Mouse (Mus musculus) limb, embryonic 14.5 days (tissue): Measurements from ENCODE around the gene Zbtb45. TPM values are rescaled to one million over a fixed set of nuclear protein-coding genes. Genes with fewer than 3 reads are reported as not detected.

Experiments
- ATAC-seq: fragments of 200-750 bp; cut with Nextera tagmentation; 2 replicates; pipeline ENCODE4 v1.8.0; 2017; ENCODE audit warnings: low read depth, moderate number of reproducible peaks, moderate TSS enrichment; ENCODE audit not compliant: low FRiP score
- DNase-seq: peaks from one replicate; pipeline ENCODE4 v3.0.0-alpha.2; 2015; ENCODE audit warnings: low spot score
- H3K27ac ChIP-seq: fragments of 300-500 bp; sonication (generic); replicated peaks from 2 replicates; pipeline ENCODE4 v1.5.1; 2014; ENCODE audit warnings: low read depth, mild to moderate bottlenecking, low read length, moderate library complexity, mixed read lengths
- H3K27me3 ChIP-seq: fragments of 300-500 bp; sonication (generic); 2 replicates; pipeline ENCODE4 v1.6.1; 2014; ENCODE audit warnings: low read length, mixed read lengths; ENCODE audit not compliant: control insufficient read depth, insufficient read depth
- H3K36me3 ChIP-seq: fragments of 300-500 bp; sonication (generic); 2 replicates; pipeline ENCODE4 v1.6.1; 2014; ENCODE audit warnings: mild to moderate bottlenecking, low read length, moderate library complexity, mixed read lengths; ENCODE audit not compliant: control insufficient read depth, insufficient read depth
- H3K4me1 ChIP-seq: fragments of 300-500 bp; sonication (generic); 2 replicates; pipeline ENCODE4 v1.6.1; 2014; ENCODE audit warnings: antibody characterized with exemption, low read length, mixed read lengths; ENCODE audit not compliant: control insufficient read depth, insufficient read depth
- H3K4me2 ChIP-seq: fragments of 300-500 bp; sonication (generic); replicated peaks from 2 replicates; pipeline ENCODE4 v1.6.1; 2014; ENCODE audit warnings: low read depth, mild to moderate bottlenecking, low read length, moderate library complexity; ENCODE audit not compliant: severe bottlenecking
- H3K4me3 ChIP-seq: fragments of 300-500 bp; sonication (generic); replicated peaks from 2 replicates; pipeline ENCODE4 v1.5.1; 2014; ENCODE audit warnings: low read length
- H3K9ac ChIP-seq: fragments of 300-500 bp; sonication (generic); 2 replicates; pipeline ENCODE4 v1.6.1; 2014; ENCODE audit warnings: mild to moderate bottlenecking, low read depth, low read length, moderate library complexity; ENCODE audit not compliant: severe bottlenecking
- H3K9me3 ChIP-seq: fragments of 300-500 bp; sonication (generic); 2 replicates; pipeline ENCODE4 v1.6.1; 2016; ENCODE audit warnings: low read length; ENCODE audit not compliant: control insufficient read depth
- POLR2A ChIP-seq: fragments of 200-500 bp; IDR thresholded peaks from 2 replicates; pipeline ENCODE4 v1.8.0; 2012; ENCODE audit warnings: inconsistent platforms, mild to moderate bottlenecking, moderate library complexity, borderline replicate concordance; ENCODE audit not compliant: insufficient read depth, insufficient read length; ENCODE audit errors: extremely low read depth
- WGBS: fragments of 180-500 bp; shearing (Covaris S2); extraction: QIAGEN DNeasy Blood & Tissue Kit; methylation state at CpG from one replicate; pipeline ENCODE4 v1.1.7; 2014; 5-methylcytosine and 5-hydroxymethylcytosine counted together
- polyA plus RNA-seq, 2 experiments: library from polyadenylated mRNA; depleted of rRNA in 1 of 2; stranded (reverse) in 1 of 2; unstranded in 1 of 2; fragments of >200 nt; fragmentation: Nextera tagmentation in 1 of 2; extraction: Ambion mirVana in 1 of 2; gene quantifications; 2 replicates each; pipeline versions ENCODE4 v1.2.1 to v1.2.3; 2012 to 2014

Gene Zbtb45
- polyA plus RNA-seq, 2 experiments: 25.8 to 29.3 TPM

DNA sequence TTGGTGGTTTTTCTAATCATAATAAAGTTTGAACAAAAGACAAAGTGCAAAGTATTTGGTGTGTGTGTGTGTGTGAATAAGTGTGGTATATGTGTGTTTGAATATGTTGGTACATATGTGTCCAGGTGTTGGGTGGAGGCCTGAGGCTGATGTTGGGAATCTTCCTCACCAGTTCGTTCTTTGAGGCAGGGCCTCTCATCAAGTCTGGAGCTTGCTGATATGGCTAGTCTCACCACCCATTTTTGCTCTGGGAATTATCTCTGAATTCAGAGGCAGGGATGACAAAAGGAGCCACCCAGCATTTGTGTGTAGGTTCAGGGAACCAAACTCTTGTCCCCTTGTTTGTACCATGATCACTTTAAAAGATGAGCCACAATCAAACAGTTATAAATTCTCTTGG, 24.1 kb downstream of the Zbtb45 start:
- no peak for ATAC-seq

DNA sequence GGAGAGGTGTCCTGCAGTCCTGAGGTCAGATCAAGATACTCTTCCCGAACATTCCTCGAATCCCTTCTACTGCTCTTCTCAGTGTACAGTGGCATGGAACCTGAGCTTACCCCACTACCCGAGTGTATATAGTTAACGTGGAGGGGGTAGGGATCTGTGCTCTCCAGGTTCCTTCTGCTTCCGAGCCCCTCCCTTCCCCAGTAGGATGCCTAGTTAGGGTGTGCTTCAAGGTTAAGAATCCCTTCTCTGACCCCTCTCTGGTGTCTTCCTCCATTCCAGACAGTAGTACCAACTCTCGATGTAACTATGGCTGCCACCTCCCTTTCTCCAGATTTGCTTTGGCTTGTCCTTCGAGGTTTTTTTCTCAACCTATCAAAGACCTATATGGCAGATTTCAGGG, 29.5 kb downstream of the Zbtb45 start:
- H3K27ac ChIP-seq: no peak overlapping the region
- ATAC-seq: no peak
- H3K4me1 ChIP-seq: peaks cover 7% of the 10 kb centered on the region
- H3K9ac ChIP-seq: no peak overlapping the region
- no peak for DNase-seq
- H3K36me3 ChIP-seq: peaks cover 5% of the 10 kb centered on the region; the same call in 1 of the 2 replicates
- TF ChIP-seq POLR2A: no peak
- no peak overlapping the region for H3K4me2 ChIP-seq
- H3K9me3 ChIP-seq: no peaks in the 10 kb centered on the region
- WGBS: 85% methylated on average over 7 of the region's 7 CpGs
- H3K27me3 ChIP-seq: no peaks in the 10 kb centered on the region
- H3K4me3 ChIP-seq: no peak overlapping the region

More for the DNA sequence above, 24.1 kb downstream of the Zbtb45 start:
- Histone ChIP-seq H3K9ac (no peak overlapping the region), H3K4me1 (no peaks in the 10 kb centered on the region), H3K27me3 (no peaks in the 10 kb centered on the region), H3K4me3 (no peak overlapping the region), H3K36me3 (peaks cover 5% of the 10 kb centered on the region; the same call in 1 of the 2 replicates), H3K9me3 (no peaks in the 10 kb centered on the region), H3K27ac (no peak overlapping the region), H3K4me2 (no peak overlapping the region)
- 72% methylated on average over 1 of the region's 1 CpGs for WGBS
- no peak for TF ChIP-seq POLR2A
- DNase-seq: no peak

GRCm38 (mm10) chr7:12979776-12980175, 30.1 kb downstream of the Zbtb45 start:
- no peaks in the 10 kb centered on the region for H3K27me3 ChIP-seq
- peaks cover 5% of the 10 kb centered on the region; the same call in 1 of the 2 replicates for H3K36me3 ChIP-seq
- no peak overlapping the region for H3K27ac ChIP-seq
- no peak for ATAC-seq
- 57% methylated on average over 6 of the region's 6 CpGs for WGBS
- H3K4me3 ChIP-seq: no peak overlapping the region
- no peak for TF ChIP-seq POLR2A
- no peak for DNase-seq
- H3K9ac ChIP-seq: no peak overlapping the region
- H3K4me1 ChIP-seq: peaks cover 7% of the 10 kb centered on the region
- no peak overlapping the region for H3K4me2 ChIP-seq
- no peaks in the 10 kb centered on the region for H3K9me3 ChIP-seq

GRCm38 (mm10) chr7:12978931-12979722, 30.7 kb downstream of the Zbtb45 start:
- 77% methylated on average over 18 of the region's 18 CpGs for WGBS
- ATAC-seq: no peak
- Histone ChIP-seq H3K9me3 (no peaks in the 10 kb centered on the region), H3K4me1 (peaks cover 7% of the 10 kb centered on the region), H3K4me2 (peak overlapping the region; percentile 64), H3K27me3 (no peaks in the 10 kb centered on the region), H3K9ac (peak overlapping the region; percentile 59), H3K36me3 (peaks cover 5% of the 10 kb centered on the region; the same call in 1 of the 2 replicates), H3K27ac (peak overlapping the region; percentile 91; the same call in 1 of the 2 replicates), H3K4me3 (peak overlapping the region; percentile 60)
- no peak for DNase-seq
- no peak for TF ChIP-seq POLR2A

GRCm38 (mm10) chr7:12977682-12978389, 32.0 kb downstream of the Zbtb45 start, which contains the start of gene Zfp446:
Gene Zfp446, plus strand, starts transcription at chr7:12977848.
- peak; percentile 57; the same call in 1 of the 2 replicates for TF ChIP-seq POLR2A
- Histone ChIP-seq H3K4me3 (peak within 1 kb of the TSS; percentile 60), H3K27me3 (no peaks in the 10 kb centered on the region), H3K4me1 (peaks cover 7% of the 10 kb centered on the region), H3K4me2 (peak within 1 kb of the TSS; percentile 64), H3K9me3 (no peaks in the 10 kb centered on the region), H3K9ac (peak within 1 kb of the TSS; percentile 59), H3K27ac (peak within 1 kb of the TSS; percentile 95), H3K36me3 (peaks cover 9% of the 10 kb centered on the region; the same call in 1 of the 2 replicates)
- ATAC-seq: peak; percentile 97
- WGBS: 0% methylated on average over 47 of the region's 49 CpGs
- peak; percentile 99 for DNase-seq
